Mouse (Mus musculus) layer of hippocampus, postnatal 25 days (tissue): ENCODE data around the gene Gm49369. TPM values are rescaled to one million over a fixed set of nuclear protein-coding genes. Genes with fewer than 3 reads are reported as not detected.
"Not testable (repeated sequence)": the region's sequence is repeated elsewhere in the genome, so short reads cannot be mapped to it uniquely, and the experiment has no call there.

ENCODE experiments used
- DNase-seq, 2 experiments: peaks; one replicate each; pipeline ENCODE4 v3.0.0; 2022; ENCODE audit warnings: mixed read lengths in 2 of 2, low spot score in 1 of 2; ENCODE audit errors: extremely low spot score in 1 of 2
- total RNA-seq, 2 experiments: library from RNA; stranded (reverse); gene quantifications; 2 replicates each; pipeline ENCODE4 v1.2.3; 2021

Gene Gm49369
- total RNA-seq = 10 to 100 TPM in 1 of 2 experiments, 1 to 10 TPM in 1; 3.2 to 10.3 TPM

GRCm38 (mm10) chr7:142382567-142382966, at the start of gene Gm49369:
TSS of gene Gm49369 (minus strand) at chr7:142382667.
- DNase-seq = no peak

GRCm38 (mm10) chr7:142431106-142431505, 48.6 kb upstream of the Gm49369 start:
- no peak for DNase-seq

GRCm38 (mm10) chr7:142430160-142430678, 47.8 kb upstream of the Gm49369 start:
- peak in 1 of 2 experiments; percentile 47 for DNase-seq

- peak in 1 of 2 experiments; percentile 31 for DNase-seq
Measured at GRCm38 (mm10) chr7:142428213-142428612, 45.7 kb upstream of the Gm49369 start.

GRCm38 (mm10) chr7:142425641-142426213, 43.3 kb upstream of the Gm49369 start:
- peak in 1 of 2 experiments; percentile 41 for DNase-seq

- DNase-seq = no peak
Measured at GRCm38 (mm10) chr7:142421826-142422225, 39.4 kb upstream of the Gm49369 start.

GRCm38 (mm10) chr7:142419887-142420286, 37.4 kb upstream of the Gm49369 start:
- DNase-seq = no peak

- no peak for DNase-seq
Measured at GRCm38 (mm10) chr7:142418679-142419078, 36.2 kb upstream of the Gm49369 start.

GRCm38 (mm10) chr7:142418027-142418426, 35.6 kb upstream of the Gm49369 start:
- no peak for DNase-seq

GRCm38 (mm10) chr7:142416225-142416624, 33.8 kb upstream of the Gm49369 start:
- DNase-seq = no peak

GRCm38 (mm10) chr7:142415314-142415713, 32.8 kb upstream of the Gm49369 start:
- DNase-seq = no peak

GRCm38 (mm10) chr7:142413285-142413684, 30.8 kb upstream of the Gm49369 start:
- DNase-seq = no peak

- no peak for DNase-seq
Measured at GRCm38 (mm10) chr7:142409603-142410002, 27.1 kb upstream of the Gm49369 start.

- no peak for DNase-seq
Measured at GRCm38 (mm10) chr7:142408686-142409085, 26.2 kb upstream of the Gm49369 start.

- no peak for DNase-seq
Measured at GRCm38 (mm10) chr7:142407935-142408334, 25.5 kb upstream of the Gm49369 start.

GRCm38 (mm10) chr7:142405134-142405533, 22.7 kb upstream of the Gm49369 start:
- not testable (repeated sequence) for DNase-seq

- no peak for DNase-seq
Measured at GRCm38 (mm10) chr7:142403591-142403990, 21.1 kb upstream of the Gm49369 start.

- DNase-seq = no peak
Measured at GRCm38 (mm10) chr7:142400750-142401142, 18.3 kb upstream of the Gm49369 start.

GRCm38 (mm10) chr7:142400112-142400749, 17.8 kb upstream of the Gm49369 start:
- DNase-seq = no peak

- no peak for DNase-seq
Measured at GRCm38 (mm10) chr7:142399250-142399649, 16.8 kb upstream of the Gm49369 start.

GRCm38 (mm10) chr7:142398052-142398451, 15.6 kb upstream of the Gm49369 start:
- no peak for DNase-seq

GRCm38 (mm10) chr7:142396611-142397010, 14.1 kb upstream of the Gm49369 start:
- no peak for DNase-seq
